14 mouse cellular contexts compared by ENCODE assay signal in genomic region chr7:114731700-114732099, GRCm38 (mm10). TPM values are rescaled to one million over a fixed set of nuclear protein-coding genes. Genes with fewer than 3 reads are reported as not detected.
DNase-seq lines count a peak whose midpoint lies in the region; ATAC-seq and TF ChIP-seq lines count a peak whose summit lies in the region.
"Not testable (repeated sequence)": the region's sequence is repeated elsewhere in the genome, so short reads cannot be mapped to it uniquely, and the experiment has no call there.
"Had no signal": no experiment of that assay in that cellular context is flagged by ENCODE, and none has a peak within 500 bp of the region (broad histone marks: within the 10 kb centered on the region; RNA-seq: fewer than 3 reads in every experiment).

No protein-coding gene starts in this region.

- H3K4me2 ChIP-seq in hindbrain, postnatal 0 days (ENCODE audit: low read depth, low read length); lung, embryonic 14.5 days: not testable (repeated sequence)

- not testable (repeated sequence) for DNase-seq in hindbrain, postnatal 0 days (ENCODE audit: low spot score)
- peak; percentile 18 for DNase-seq in kidney, postnatal 10 days
- peak; percentile 28 for DNase-seq in lung, embryonic 14.5 days
- peak; percentile 44 for DNase-seq in retina, embryonic 14.5 days (ENCODE audit: low spot score)

- not testable (repeated sequence) for H3K27ac ChIP-seq in bone marrow, adult 2 months (ENCODE audit: control insufficient read depth, insufficient read depth, low read depth, low read length, poor library complexity); embryonic fibroblast, embryonic 13.5 days (ENCODE audit: insufficient read depth, low read length); hindbrain, postnatal 0 days; lung, embryonic 14.5 days (ENCODE audit: low read depth)

- TF ChIP-seq CTCF in E14TG2a.4 (conservative IDR thresholded peaks at IDR 0.05; ENCODE audit: low read length) = peak; percentile 71
- TF ChIP-seq CTCF in bone marrow, adult 2 months (IDR thresholded peaks at IDR 0.05; ENCODE audit: control insufficient read depth, insufficient read depth, low read length) = peak; percentile 32; the same call in 1 of the 2 replicates
- peak; percentile 29; the same call in 1 of the 2 replicates for TF ChIP-seq CTCF in embryonic fibroblast, embryonic 13.5 days (IDR thresholded peaks at IDR 0.05; ENCODE audit: borderline replicate concordance, insufficient read depth, low read length)
- peak; percentile 54 for TF ChIP-seq CTCF in hindbrain, postnatal 0 days (IDR thresholded peaks at IDR 0.05; ENCODE audit: low read depth)
- peak; percentile 57 for TF ChIP-seq CTCF in lung, embryonic 14.5 days (IDR thresholded peaks at IDR 0.05; ENCODE audit: low read depth)

- not testable (repeated sequence) for ATAC-seq in hindbrain, postnatal 0 days; lung, embryonic 14.5 days (ENCODE audit: insufficient read depth)

- peaks cover 36% of the 10 kb centered on the region for H3K4me1 ChIP-seq in E14TG2a.4 (replicated peaks; ENCODE audit: low read depth, low read length)
- not testable (repeated sequence) for H3K4me1 ChIP-seq in bone marrow, adult 2 months (ENCODE audit: control insufficient read depth, insufficient read depth, low read length); embryonic fibroblast, embryonic 13.5 days (ENCODE audit: control insufficient read depth, insufficient read depth, low read length); hindbrain, postnatal 0 days (ENCODE audit: insufficient read depth, low read length); lung, embryonic 14.5 days (ENCODE audit: insufficient read depth)

- not testable (repeated sequence) for H3K9me3 ChIP-seq in E14TG2a.4 (ENCODE audit: low read length); hindbrain, postnatal 0 days (ENCODE audit: low read length); lung, embryonic 14.5 days (ENCODE audit: low read depth, low read length)

- H3K9ac ChIP-seq in hindbrain, postnatal 0 days (replicated peaks; ENCODE audit: low read length); lung, embryonic 14.5 days: not testable (repeated sequence)

- H3K4me3 ChIP-seq in E14TG2a.4 (replicated peaks; ENCODE audit: low read length); bone marrow, adult 2 months (replicated peaks; ENCODE audit: control insufficient read depth, low read depth, low read length); embryonic fibroblast, embryonic 13.5 days (ENCODE audit: insufficient read depth, low read length); hindbrain, postnatal 0 days (ENCODE audit: low read length); lung, embryonic 14.5 days (ENCODE audit: low read depth, low read length): not testable (repeated sequence)

- WGBS in bone marrow, adult 2 months = 46% methylated on average over 4 of the region's 4 CpGs
- WGBS in hindbrain, postnatal 0 days = 43% methylated on average over 4 of the region's 4 CpGs
- 38% methylated on average over 4 of the region's 4 CpGs for WGBS in lung, embryonic 14.5 days

- H3K27me3 ChIP-seq in E14TG2a.4 (ENCODE audit: insufficient read depth, low read length); hindbrain, postnatal 0 days (ENCODE audit: insufficient read depth, low read length); lung, embryonic 14.5 days (ENCODE audit: insufficient read depth, low read length): not testable (repeated sequence)

- H3K36me3 ChIP-seq in E14TG2a.4 (ENCODE audit: insufficient read depth, low read length); hindbrain, postnatal 0 days (ENCODE audit: insufficient read depth, low read length); lung, embryonic 14.5 days (ENCODE audit: insufficient read depth): not testable (repeated sequence)

- TF ChIP-seq POLR2A in bone marrow, adult 2 months (IDR thresholded peaks at IDR 0.05; ENCODE audit: borderline replicate concordance, control insufficient read depth, low read depth, low read length); embryonic fibroblast, embryonic 13.5 days (IDR thresholded peaks at IDR 0.05; ENCODE audit: low read depth, low read length): not testable (repeated sequence)

RNA-seq across cellular contexts. Expression of gene Insc, which starts 11.8 kb away (rescaled TPM):
- polyA plus RNA-seq in bone marrow, adult 2 months (2011; ENCODE audit: insufficient read depth, insufficient read length, low replicate concordance, missing spikeins) = not detected in 2 replicates
- polyA plus RNA-seq in embryonic fibroblast, embryonic 13.5 days (2011; ENCODE audit: insufficient read length, low read depth, missing spikeins) = 1.5 and 9.2 TPM in 2 replicates
- 6.1 and 9.7 TPM in 2 replicates for total RNA-seq in hindbrain, postnatal 0 days (2014; rRNA removed)
- polyA plus RNA-seq in hindbrain, postnatal 0 days (2015; fragmentation: Nextera tagmentation; extraction: Ambion mirVana) = 5.2 and 6.4 TPM in 2 replicates
- polyA plus RNA-seq in lung, embryonic 14.5 days (2014; fragmentation: Nextera tagmentation; extraction: Ambion mirVana) = 3.1 and 3.3 TPM in 2 replicates

RNA-seq across cellular contexts. Expression of gene Calcb, which starts 13.3 kb away (rescaled TPM):
- not detected in 2 replicates for polyA plus RNA-seq in bone marrow, adult 2 months (2011; ENCODE audit: insufficient read depth, insufficient read length, low replicate concordance, missing spikeins)
- 0.76 TPM in 1 of 2 replicates, not detected in the other for polyA plus RNA-seq in embryonic fibroblast, embryonic 13.5 days (2011; ENCODE audit: insufficient read length, low read depth, missing spikeins)
- 8.1 and 11.5 TPM in 2 replicates for total RNA-seq in hindbrain, postnatal 0 days (2014; rRNA removed)
- 13.0 and 13.4 TPM in 2 replicates for polyA plus RNA-seq in hindbrain, postnatal 0 days (2015; fragmentation: Nextera tagmentation; extraction: Ambion mirVana)
- 0.38 and 0.53 TPM in 2 replicates for polyA plus RNA-seq in lung, embryonic 14.5 days (2014; fragmentation: Nextera tagmentation; extraction: Ambion mirVana)
- total RNA-seq: gastrocnemius, adult 8-10 months; left cerebral cortex, adult 8-10 months had no signal
- polyA plus RNA-seq: forebrain, embryonic 11.5 days; heart, embryonic 14.5 days; limb, embryonic 10.5 days; liver, embryonic 11.5 days; spleen, adult 2 months had no signal
